Comparison of ENCODE assay signal across 9 mouse cellular contexts in genomic region chr5:140571673-140572072, GRCm38 (mm10). TPM values are rescaled to one million over a fixed set of nuclear protein-coding genes. Genes with fewer than 3 reads are reported as not detected.
A peak's percentile ranks its signal among the peaks of the same experiment; 100 is the strongest.
DNase-seq lines count a peak whose midpoint lies in the region; ATAC-seq lines count a peak whose summit lies in the region.
"Had no signal": no experiment of that assay in that cellular context is flagged by ENCODE, and none has a peak within 500 bp of the region (broad histone marks: within the 10 kb centered on the region; RNA-seq: fewer than 3 reads in every experiment).

No protein-coding gene starts in this region.

- peak; percentile 47 to 64 for DNase-seq in cerebellum, postnatal 10 days
- no peak for DNase-seq in cerebellum, postnatal 4 days (ENCODE audit: low spot score in 2 of 2)
- peak; percentile 58 to 73 for DNase-seq in right cerebral cortex, postnatal 10 days (ENCODE audit: low spot score in 2 of 2)
- no peak for DNase-seq in right cerebral cortex, postnatal 36 days (ENCODE audit: low spot score in 2 of 2)
- DNase-seq in heart, postnatal 14 days: peak; percentile 88 to 89
- DNase-seq in lung, postnatal 14 days: peak; percentile 66
- no peak for DNase-seq in urinary bladder, postnatal 10 days (ENCODE audit: low spot score)

- no peak overlapping the region for H3K9ac ChIP-seq in forebrain, embryonic 15.5 days (replicated peaks)

- intact Hi-C loops in heart, postnatal 14 days (cut with DNase I): loop anchor here (5.0 kb wide), 1 partner anchor 36 kb away; the partner anchor contains the start of gene Lfng

- ATAC-seq in forebrain, embryonic 15.5 days (replicated peaks): no peak

- H3K36me3 ChIP-seq in forebrain, embryonic 15.5 days: no peaks in the 10 kb centered on the region

- peaks cover 6% of the 10 kb centered on the region; the same call in 1 of the 2 replicates for H3K4me1 ChIP-seq in forebrain, embryonic 15.5 days

- H3K4me3 ChIP-seq in forebrain, embryonic 15.5 days: no peak overlapping the region
- H3K4me3 ChIP-seq: layer of hippocampus, adult 2 months had no signal

- H3K9me3 ChIP-seq in forebrain, embryonic 15.5 days: no peaks in the 10 kb centered on the region

- no peaks in the 10 kb centered on the region for H3K27me3 ChIP-seq in forebrain, embryonic 15.5 days

- WGBS in forebrain, embryonic 15.5 days: 61% methylated on average over 10 of the region's 10 CpGs

- H3K27ac ChIP-seq in forebrain, embryonic 15.5 days (replicated peaks): no peak overlapping the region
- H3K27ac ChIP-seq: layer of hippocampus, adult 2 months had no signal

- no peak overlapping the region for H3K4me2 ChIP-seq in forebrain, embryonic 15.5 days (replicated peaks)

RNA-seq across cellular contexts. Expression of gene Grifin, which starts 6.8 kb away (rescaled TPM):
- not detected for total RNA-seq in heart, postnatal 14 days (2021)
- 0.33 TPM in 1 of 2 replicates, not detected in the other for polyA plus RNA-seq in forebrain, embryonic 15.5 days (2015; fragmentation: Nextera tagmentation; extraction: Ambion mirVana)
- total RNA-seq: layer of hippocampus, adult 2 months had no signal

RNA-seq across cellular contexts. Expression of gene Lfng, which starts 35.4 kb away (rescaled TPM):
- total RNA-seq in heart, postnatal 14 days (2021): 10 to 100 TPM; 18.1 to 22.4 TPM
- 25.7 and 28.8 TPM in 2 replicates for polyA plus RNA-seq in forebrain, embryonic 15.5 days (2015; fragmentation: Nextera tagmentation; extraction: Ambion mirVana)

Comparison
In these comparisons a context has a peak if more than half of its experiments do, and no peak if none do; other contexts are left out.
1. DNase-seq: peak in cerebellum, postnatal 10 days (2 of 2), right cerebral cortex, postnatal 10 days (2 of 2), heart, postnatal 14 days (2 of 2) and lung, postnatal 14 days (single experiment); none in cerebellum, postnatal 4 days (0 of 2), right cerebral cortex, postnatal 36 days (0 of 2) and urinary bladder, postnatal 10 days (single experiment).